Mouse (Mus musculus) cortical plate, adult 2 months (tissue): ENCODE data around the gene Ndufs2.

Source experiments
- CTCF ChIP-seq: fragments of 200-500 bp; IDR thresholded peaks from 2 replicates; pipeline ENCODE4 v1.5.1; 2011; ENCODE audit warnings: mild to moderate bottlenecking, control low read depth, low read length; ENCODE audit not compliant: insufficient read depth; ENCODE audit errors: extremely low read depth
- POLR2A ChIP-seq: fragments of 200-500 bp; IDR thresholded peaks from 2 replicates; pipeline ENCODE4 v1.6.1; 2011; ENCODE audit warnings: mild to moderate bottlenecking, low read length, control low read depth; ENCODE audit not compliant: insufficient read depth; ENCODE audit errors: extremely low read depth

- TF ChIP-seq POLR2A (no peak), CTCF (no peak)
These were observed 571 bp upstream of the Ndufs2 start for GRCm38 (mm10) chr1:171251594-171252324.
